Mouse (Mus musculus): ENCODE results near the gene Coq5. TPM values are rescaled to one million over a fixed set of nuclear protein-coding genes. Genes with fewer than 3 reads are reported as not detected.

Gene Coq5
- polyA plus RNA-seq, 1 experiment, result 6.3 TPM

- Histone ChIP-seq H3K27ac (ENCODE audit: insufficient read depth, low read length) (no peak overlapping the region), H3K4me1 (ENCODE audit: control insufficient read depth, insufficient read depth, insufficient read length) (peaks cover 10% of the 10 kb centered on the region), H3K36me3 (ENCODE audit: control insufficient read depth, insufficient read depth, low read length) (peaks cover 2% of the 10 kb centered on the region; the same call in 1 of the 2 replicates), H3K27me3 (ENCODE audit: control insufficient read depth, insufficient read depth, low read length) (peaks cover 8% of the 10 kb centered on the region), H3K4me3 (ENCODE audit: extremely low read depth, insufficient read depth, insufficient read length) (peak overlapping the region; percentile 53)
- TF ChIP-seq POLR2A (IDR thresholded peaks at IDR 0.05; ENCODE audit: low read depth, low read length) (no peak), CTCF (IDR thresholded peaks at IDR 0.05; ENCODE audit: extremely low read depth, insufficient read depth, insufficient read length, insufficient replicate concordance) (no peak)
- WGBS, result 2% methylated on average over 45 of the region's 45 CpGs
- peak in 1 of 2 experiments; percentile 23 for DNase-seq (ENCODE audit: low read depth in 1 of 2, low spot score in 2 of 2)
Observed at GRCm38 (mm10) chr5:115235323-115235771, 44.1 kb upstream of the Coq5 start.

GRCm38 (mm10) chr5:115235786-115236263, 43.6 kb upstream of the Coq5 start, which contains the start of gene Pop5:
TSS of gene Pop5 (plus strand) at chr5:115235836.
- WGBS, result 2% methylated on average over 21 of the region's 21 CpGs
- TF ChIP-seq CTCF (IDR thresholded peaks at IDR 0.05; ENCODE audit: extremely low read depth, insufficient read depth, insufficient read length, insufficient replicate concordance) (peak; percentile 96), POLR2A (IDR thresholded peaks at IDR 0.05; ENCODE audit: low read depth, low read length) (no peak)
- DNase-seq (ENCODE audit: low read depth in 1 of 2, low spot score in 2 of 2), result peak; percentile 59 to 84

GRCm38 (mm10) chr5:115237803-115238728, 41.4 kb upstream of the Coq5 start:
- 1% methylated on average over 88 of the region's 88 CpGs for WGBS
- H3K27ac ChIP-seq (ENCODE audit: insufficient read depth, low read length), result peak overlapping the region; percentile 65
- DNase-seq (ENCODE audit: low read depth in 1 of 2, low spot score in 2 of 2), result peak; percentile 78 to 95

More at GRCm38 (mm10) chr5:115235786-115236263, 43.6 kb upstream of the Coq5 start, which contains the start of gene Pop5:
- Histone ChIP-seq H3K27ac (ENCODE audit: insufficient read depth, low read length) (no peak within 1 kb of the TSS), H3K27me3 (ENCODE audit: control insufficient read depth, insufficient read depth, low read length) (peaks cover 8% of the 10 kb centered on the region), H3K36me3 (ENCODE audit: control insufficient read depth, insufficient read depth, low read length) (peaks cover 7% of the 10 kb centered on the region), H3K4me3 (ENCODE audit: extremely low read depth, insufficient read depth, insufficient read length) (peak within 1 kb of the TSS; percentile 53), H3K4me1 (ENCODE audit: control insufficient read depth, insufficient read depth, insufficient read length) (peaks cover 10% of the 10 kb centered on the region)

GRCm38 (mm10) chr5:115238729-115239195, 40.7 kb upstream of the Coq5 start:
- TF ChIP-seq POLR2A (IDR thresholded peaks at IDR 0.05; ENCODE audit: low read depth, low read length), result no peak
- no peak for TF ChIP-seq CTCF (IDR thresholded peaks at IDR 0.05; ENCODE audit: extremely low read depth, insufficient read depth, insufficient read length, insufficient replicate concordance)
- Histone ChIP-seq H3K27me3 (ENCODE audit: control insufficient read depth, insufficient read depth, low read length) (peaks cover 5% of the 10 kb centered on the region), H3K36me3 (ENCODE audit: control insufficient read depth, insufficient read depth, low read length) (peaks cover 29% of the 10 kb centered on the region), H3K4me3 (ENCODE audit: extremely low read depth, insufficient read depth, insufficient read length) (peak overlapping the region; percentile 86), H3K4me1 (ENCODE audit: control insufficient read depth, insufficient read depth, insufficient read length) (peaks cover 10% of the 10 kb centered on the region), H3K27ac (ENCODE audit: insufficient read depth, low read length) (no peak overlapping the region)
- DNase-seq (ENCODE audit: low read depth in 1 of 2, low spot score in 2 of 2), result no peak
- WGBS, result 14% methylated on average over 11 of the region's 11 CpGs

More at GRCm38 (mm10) chr5:115237803-115238728, 41.4 kb upstream of the Coq5 start:
- Histone ChIP-seq H3K4me1 (ENCODE audit: control insufficient read depth, insufficient read depth, insufficient read length) (peaks cover 10% of the 10 kb centered on the region), H3K27me3 (ENCODE audit: control insufficient read depth, insufficient read depth, low read length) (peaks cover 5% of the 10 kb centered on the region), H3K4me3 (ENCODE audit: extremely low read depth, insufficient read depth, insufficient read length) (peak overlapping the region; percentile 86), H3K36me3 (ENCODE audit: control insufficient read depth, insufficient read depth, low read length) (peaks cover 23% of the 10 kb centered on the region)
- no peak for TF ChIP-seq CTCF (IDR thresholded peaks at IDR 0.05; ENCODE audit: extremely low read depth, insufficient read depth, insufficient read length, insufficient replicate concordance)
- TF ChIP-seq POLR2A (IDR thresholded peaks at IDR 0.05; ENCODE audit: low read depth, low read length), result peak; percentile 69

- TF ChIP-seq CTCF (IDR thresholded peaks at IDR 0.05; ENCODE audit: extremely low read depth, insufficient read depth, insufficient read length, insufficient replicate concordance), result no peak
- no peak for TF ChIP-seq POLR2A (IDR thresholded peaks at IDR 0.05; ENCODE audit: low read depth, low read length)
- H3K36me3 ChIP-seq (ENCODE audit: control insufficient read depth, insufficient read depth, low read length), result peaks cover 37% of the 10 kb centered on the region
- H3K27me3 ChIP-seq (ENCODE audit: control insufficient read depth, insufficient read depth, low read length), result peaks cover 4% of the 10 kb centered on the region
- no peak for DNase-seq (ENCODE audit: low read depth in 1 of 2, low spot score in 2 of 2)
- H3K4me1 ChIP-seq (ENCODE audit: control insufficient read depth, insufficient read depth, insufficient read length), result peaks cover 9% of the 10 kb centered on the region
- 88% methylated on average over 11 of the region's 11 CpGs for WGBS
- H3K4me3 ChIP-seq (ENCODE audit: extremely low read depth, insufficient read depth, insufficient read length), result no peak overlapping the region
- H3K27ac ChIP-seq (ENCODE audit: insufficient read depth, low read length), result no peak overlapping the region
Observed at GRCm38 (mm10) chr5:115240191-115240590, 39.3 kb upstream of the Coq5 start.

- H3K27ac ChIP-seq (ENCODE audit: insufficient read depth, low read length), result no peak overlapping the region
- H3K27me3 ChIP-seq (ENCODE audit: control insufficient read depth, insufficient read depth, low read length), result no peaks in the 10 kb centered on the region
- TF ChIP-seq POLR2A (IDR thresholded peaks at IDR 0.05; ENCODE audit: low read depth, low read length) (no peak), CTCF (IDR thresholded peaks at IDR 0.05; ENCODE audit: extremely low read depth, insufficient read depth, insufficient read length, insufficient replicate concordance) (no peak)
- no peak for DNase-seq (ENCODE audit: low read depth in 1 of 2, low spot score in 2 of 2)
- H3K4me3 ChIP-seq (ENCODE audit: extremely low read depth, insufficient read depth, insufficient read length), result no peak overlapping the region
- 100% methylated on average over 1 of the region's 1 CpGs for WGBS
- H3K4me1 ChIP-seq (ENCODE audit: control insufficient read depth, insufficient read depth, insufficient read length), result no peaks in the 10 kb centered on the region
- H3K36me3 ChIP-seq (ENCODE audit: control insufficient read depth, insufficient read depth, low read length), result peaks cover 49% of the 10 kb centered on the region
Observed at GRCm38 (mm10) chr5:115255472-115255871, 24.0 kb upstream of the Coq5 start.
